Mouse (Mus musculus): ENCODE data around the gene Smad5.

Smad5 gene

GRCm38 (mm10) chr13:56702469-56703221 lies at the start of gene Smad5:
Gene Smad5 (plus strand): TSS chr13:56703010.
- DNase-seq = peak; percentile 94

GRCm38 (mm10) chr13:56654176-56654575 lies 48.6 kb upstream of the Smad5 start:
- peak; percentile 29 for DNase-seq

GRCm38 (mm10) chr13:56657946-56658512 lies 44.8 kb upstream of the Smad5 start:
- DNase-seq = peak; percentile 86

GRCm38 (mm10) chr13:56658931-56659330 lies 43.9 kb upstream of the Smad5 start:
- no peak for DNase-seq

- DNase-seq = peak; percentile 55
These were observed 40.7 kb upstream of the Smad5 start for GRCm38 (mm10) chr13:56661914-56662621.

GRCm38 (mm10) chr13:56664256-56665170 lies 38.3 kb upstream of the Smad5 start:
- no peak for DNase-seq

- DNase-seq = no peak
These were observed 31.6 kb upstream of the Smad5 start for GRCm38 (mm10) chr13:56671206-56671605.

- no peak for DNase-seq
These were observed 25.1 kb upstream of the Smad5 start for GRCm38 (mm10) chr13:56677731-56678130.

GRCm38 (mm10) chr13:56678188-56678787 lies 24.5 kb upstream of the Smad5 start:
- DNase-seq = peak; percentile 75

GRCm38 (mm10) chr13:56678826-56679504 lies 23.8 kb upstream of the Smad5 start:
- no peak for DNase-seq

GRCm38 (mm10) chr13:56681924-56682323 lies 20.9 kb upstream of the Smad5 start:
- no peak for DNase-seq

GRCm38 (mm10) chr13:56682326-56682725 lies 20.5 kb upstream of the Smad5 start:
- DNase-seq = peak; percentile 56

- DNase-seq = no peak
These were observed 19.5 kb upstream of the Smad5 start for GRCm38 (mm10) chr13:56683306-56683705.

GRCm38 (mm10) chr13:56692011-56692410 lies 10.8 kb upstream of the Smad5 start:
- no peak for DNase-seq

- DNase-seq = no peak
These were observed 10.2 kb upstream of the Smad5 start for GRCm38 (mm10) chr13:56692644-56693043.

GRCm38 (mm10) chr13:56695701-56696100 lies 7.1 kb upstream of the Smad5 start:
- no peak for DNase-seq

- DNase-seq = no peak
These were observed 6.1 kb upstream of the Smad5 start for GRCm38 (mm10) chr13:56696699-56697098.

GRCm38 (mm10) chr13:56697171-56697570 lies 5.6 kb upstream of the Smad5 start:
- DNase-seq = no peak

GRCm38 (mm10) chr13:56698391-56698790 lies 4.4 kb upstream of the Smad5 start:
- peak; percentile 60 for DNase-seq

GRCm38 (mm10) chr13:56699370-56699769 lies 3.4 kb upstream of the Smad5 start:
- no peak for DNase-seq

GRCm38 (mm10) chr13:56700981-56701380 lies 1.8 kb upstream of the Smad5 start:
- no peak for DNase-seq

- DNase-seq = no peak
These were observed 886 bp upstream of the Smad5 start for GRCm38 (mm10) chr13:56701924-56702323.

Data from kidney, postnatal 14 days (tissue).